Mouse (Mus musculus): ENCODE data around the gene Qsox2. TPM values are rescaled to one million over a fixed set of nuclear protein-coding genes. Genes with fewer than 3 reads are reported as not detected.

Qsox2 gene
- polyA plus RNA-seq, 1 experiment, result 22.0 TPM

DNA sequence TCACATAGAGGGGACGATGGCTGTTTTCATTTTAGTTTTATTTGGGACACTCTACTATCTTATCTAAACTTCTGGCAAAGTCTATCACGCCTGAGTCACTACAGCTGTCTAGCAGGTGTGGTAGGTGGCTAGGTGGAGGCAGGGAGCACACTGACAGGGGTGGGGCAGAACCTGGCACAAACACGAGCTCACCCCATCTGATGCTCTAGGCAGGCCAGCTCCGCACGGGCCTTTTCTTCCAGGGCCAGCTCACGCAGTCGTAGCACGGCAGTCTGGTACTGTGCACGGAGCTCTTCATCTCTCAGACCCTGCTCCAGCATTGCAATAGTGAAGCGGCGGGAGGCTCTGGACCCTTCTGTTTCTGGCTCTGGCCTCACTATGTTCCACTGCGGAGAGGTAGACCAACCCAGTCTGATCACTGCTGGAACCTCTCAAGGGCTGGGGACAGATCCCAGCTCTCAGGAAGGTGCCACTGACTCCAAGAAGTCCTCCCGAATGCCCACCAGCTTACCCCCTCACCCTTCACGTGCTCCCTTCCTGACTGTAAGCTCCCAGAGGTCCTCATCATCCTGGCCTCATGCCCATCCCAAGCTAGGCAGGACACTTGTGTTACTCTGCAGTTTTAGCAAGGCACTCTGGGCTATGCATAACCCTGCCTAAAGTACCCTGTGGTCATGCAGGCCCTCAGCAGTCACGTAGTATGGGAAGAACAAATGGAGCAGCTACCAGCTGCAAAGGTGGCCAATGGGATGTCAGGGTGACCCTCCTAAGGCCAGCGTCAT, 20.2 kb upstream of the Qsox2 start:
- Histone ChIP-seq H3K27ac (ENCODE audit: insufficient read depth, low read length) (no peak overlapping the region), H3K4me3 (ENCODE audit: insufficient read depth, low read length) (no peak overlapping the region), H3K4me1 (ENCODE audit: control insufficient read depth, insufficient read depth, low read length) (no peaks in the 10 kb centered on the region)
- TF ChIP-seq CTCF (IDR thresholded peaks at IDR 0.05; ENCODE audit: extremely low read depth, insufficient read depth, low read length) (no peak), POLR2A (IDR thresholded peaks at IDR 0.05; ENCODE audit: extremely low read depth, insufficient read depth, low read length) (no peak)

DNA sequence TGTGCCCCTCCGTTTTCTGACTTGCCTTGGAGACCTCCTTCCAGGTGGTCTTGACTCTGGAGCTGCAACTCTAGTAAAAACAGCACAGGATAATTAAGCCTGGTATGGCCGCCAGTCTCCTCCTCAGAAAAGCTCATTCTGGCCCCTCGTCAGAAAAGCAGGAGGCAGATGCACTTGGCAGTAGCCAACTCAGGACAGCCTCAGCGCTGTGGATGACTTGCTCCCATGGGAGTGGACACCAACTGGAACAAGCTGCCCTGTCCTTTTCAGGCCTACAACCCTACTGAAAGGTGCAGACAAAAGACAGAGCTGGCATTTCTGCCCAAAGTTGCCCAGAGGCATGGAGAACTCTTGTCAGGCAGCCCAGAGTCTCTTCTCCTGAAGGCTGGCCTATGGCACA, 17.5 kb upstream of the Qsox2 start:
- Histone ChIP-seq H3K27ac (ENCODE audit: insufficient read depth, low read length) (no peak overlapping the region), H3K4me3 (ENCODE audit: insufficient read depth, low read length) (no peak overlapping the region), H3K4me1 (ENCODE audit: control insufficient read depth, insufficient read depth, low read length) (no peaks in the 10 kb centered on the region)
- TF ChIP-seq CTCF (IDR thresholded peaks at IDR 0.05; ENCODE audit: extremely low read depth, insufficient read depth, low read length) (no peak), POLR2A (IDR thresholded peaks at IDR 0.05; ENCODE audit: extremely low read depth, insufficient read depth, low read length) (no peak)

DNA sequence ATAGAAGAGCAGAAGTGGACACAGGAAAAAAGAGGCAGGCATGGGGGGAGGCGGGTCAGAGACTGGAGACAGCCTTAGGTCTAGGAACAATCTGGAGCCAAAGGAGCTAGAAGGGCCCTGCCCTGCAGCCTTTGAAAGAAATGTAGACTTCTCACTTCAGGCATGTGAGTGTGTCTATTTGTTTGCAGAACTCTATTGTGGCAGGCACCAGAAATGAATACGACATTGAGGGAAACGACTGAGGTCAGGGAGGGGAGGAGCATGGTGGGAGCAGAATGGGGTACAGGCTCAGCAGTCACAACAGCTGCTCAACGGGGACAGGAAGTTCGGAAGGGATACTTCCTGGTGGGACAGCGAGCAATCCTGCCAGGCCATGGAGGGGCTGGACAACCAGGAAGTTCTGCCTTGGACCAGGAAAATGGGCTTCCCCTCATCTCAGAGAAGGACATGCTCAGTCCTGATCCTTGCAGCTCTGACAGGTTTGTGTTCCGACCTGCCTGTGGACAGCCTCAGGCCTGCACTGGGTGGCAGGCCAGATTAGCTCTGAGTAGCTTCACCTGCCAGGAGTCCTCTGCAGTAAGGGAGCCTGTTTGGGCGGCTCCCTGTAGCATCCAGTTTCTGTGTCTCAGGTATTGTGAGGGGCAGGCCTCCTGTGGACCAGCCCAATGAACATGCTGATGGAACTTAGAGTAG, 15.3 kb upstream of the Qsox2 start:
- no peaks in the 10 kb centered on the region for H3K4me1 ChIP-seq (ENCODE audit: control insufficient read depth, insufficient read depth, low read length)
- TF ChIP-seq CTCF (IDR thresholded peaks at IDR 0.05; ENCODE audit: extremely low read depth, insufficient read depth, low read length), result no peak
- no peak for TF ChIP-seq POLR2A (IDR thresholded peaks at IDR 0.05; ENCODE audit: extremely low read depth, insufficient read depth, low read length)
- H3K4me3 ChIP-seq (ENCODE audit: insufficient read depth, low read length), result no peak overlapping the region
- no peak overlapping the region for H3K27ac ChIP-seq (ENCODE audit: insufficient read depth, low read length)

DNA sequence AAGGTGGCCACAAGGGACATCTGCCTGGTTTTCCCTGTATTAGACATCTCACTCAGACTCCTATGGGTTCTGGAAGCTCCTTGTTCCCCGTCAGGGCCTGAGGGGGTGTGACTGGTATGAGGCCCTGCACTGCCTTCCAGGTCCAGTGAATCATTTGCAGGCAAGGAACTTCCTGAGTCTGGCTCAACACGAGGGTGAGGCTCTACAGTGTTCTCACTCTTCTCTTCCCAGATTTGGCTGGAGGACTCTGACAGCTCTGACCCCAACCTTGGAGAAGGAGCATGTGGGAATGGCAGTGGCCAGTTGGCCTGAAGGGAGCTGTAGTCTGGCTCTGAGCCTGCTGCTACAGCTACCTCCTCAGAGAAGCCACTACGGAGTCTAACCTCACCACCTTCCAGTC, 10.2 kb upstream of the Qsox2 start:
- Histone ChIP-seq H3K4me3 (ENCODE audit: insufficient read depth, low read length) (no peak overlapping the region), H3K4me1 (ENCODE audit: control insufficient read depth, insufficient read depth, low read length) (no peaks in the 10 kb centered on the region), H3K27ac (ENCODE audit: insufficient read depth, low read length) (no peak overlapping the region)
- TF ChIP-seq POLR2A (IDR thresholded peaks at IDR 0.05; ENCODE audit: extremely low read depth, insufficient read depth, low read length), result no peak
- TF ChIP-seq CTCF (IDR thresholded peaks at IDR 0.05; ENCODE audit: extremely low read depth, insufficient read depth, low read length), result no peak

DNA sequence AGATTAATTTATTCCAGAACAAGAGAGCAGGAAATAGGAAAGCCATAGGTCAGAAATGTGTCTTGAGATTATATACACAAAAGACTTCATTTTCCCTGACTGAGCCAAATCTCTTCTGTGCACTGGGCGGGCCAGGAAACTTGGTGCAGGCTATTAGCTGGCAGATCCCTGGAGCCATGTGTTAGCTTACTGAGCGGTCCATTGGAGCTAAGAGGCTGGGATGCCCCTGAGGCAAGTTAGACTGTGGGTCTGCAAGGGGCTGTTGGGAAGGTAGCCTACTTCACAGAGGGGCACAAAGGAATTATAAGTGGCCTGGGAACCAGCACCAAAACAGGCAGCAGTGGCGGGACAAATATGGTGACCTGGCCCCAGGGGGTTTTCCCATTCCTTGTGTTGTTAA, 3.5 kb upstream of the Qsox2 start:
- H3K4me1 ChIP-seq (ENCODE audit: control insufficient read depth, insufficient read depth, low read length), result no peaks in the 10 kb centered on the region; the same call in 1 of the 2 replicates
- H3K4me3 ChIP-seq (ENCODE audit: insufficient read depth, low read length), result no peak overlapping the region
- no peak overlapping the region for H3K27ac ChIP-seq (ENCODE audit: insufficient read depth, low read length)
- no peak for TF ChIP-seq CTCF (IDR thresholded peaks at IDR 0.05; ENCODE audit: extremely low read depth, insufficient read depth, low read length)
- TF ChIP-seq POLR2A (IDR thresholded peaks at IDR 0.05; ENCODE audit: extremely low read depth, insufficient read depth, low read length), result no peak

DNA sequence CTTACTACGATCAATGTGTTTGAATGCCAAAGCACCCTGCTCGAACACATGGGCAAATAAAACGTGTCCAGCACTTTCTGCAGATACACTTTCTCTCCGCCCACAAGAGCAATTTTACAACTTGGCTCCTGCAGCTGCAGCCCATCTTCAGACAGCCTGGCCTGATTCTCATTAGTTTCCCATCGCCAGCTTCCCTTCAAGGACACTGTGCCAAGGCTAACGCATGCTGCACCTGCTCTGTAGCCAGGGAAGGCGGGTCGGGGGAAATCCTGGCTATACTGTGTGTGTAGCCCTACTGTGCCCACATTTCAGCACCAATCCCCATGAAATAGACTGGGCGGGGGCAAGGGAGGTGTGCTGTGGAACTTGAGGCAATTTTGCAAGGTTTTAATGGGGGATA, 3.0 kb upstream of the Qsox2 start:
- TF ChIP-seq CTCF (IDR thresholded peaks at IDR 0.05; ENCODE audit: extremely low read depth, insufficient read depth, low read length), result no peak
- no peaks in the 10 kb centered on the region; the same call in 1 of the 2 replicates for H3K4me1 ChIP-seq (ENCODE audit: control insufficient read depth, insufficient read depth, low read length)
- H3K27ac ChIP-seq (ENCODE audit: insufficient read depth, low read length), result no peak overlapping the region
- H3K4me3 ChIP-seq (ENCODE audit: insufficient read depth, low read length), result no peak overlapping the region

DNA sequence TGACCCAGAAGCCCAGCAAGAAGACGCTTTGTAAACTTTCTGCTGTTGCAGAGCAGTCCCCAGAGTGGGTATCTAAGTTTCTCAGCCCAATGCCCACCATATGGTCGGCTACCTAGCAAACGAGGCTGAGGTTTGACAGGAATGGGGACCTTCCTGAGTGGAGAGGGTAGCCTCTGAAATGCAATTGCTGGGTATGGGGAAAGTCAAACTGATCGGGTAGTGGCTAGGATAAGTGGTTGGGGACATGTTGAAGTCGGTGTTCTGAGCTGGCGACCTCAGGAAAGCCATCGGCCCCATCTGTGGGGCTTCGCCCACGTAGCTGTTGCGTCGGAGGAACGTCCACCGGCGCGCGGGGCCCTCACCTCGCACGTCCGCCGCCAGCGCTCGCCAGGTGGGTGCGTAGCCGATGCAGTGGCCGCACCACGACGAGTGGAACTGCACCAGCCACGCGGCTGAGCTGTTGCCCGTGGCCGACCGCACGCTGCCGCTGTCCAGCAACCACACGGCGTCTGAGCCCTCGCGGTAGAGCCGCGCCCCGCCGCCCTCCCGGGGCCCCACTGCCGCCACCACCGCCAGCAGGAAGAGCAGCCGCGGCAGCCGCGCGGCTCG, 540 bp downstream of the Qsox2 start:
- H3K4me1 ChIP-seq (ENCODE audit: control insufficient read depth, insufficient read depth, low read length), result peaks cover 7% of the 10 kb centered on the region
- H3K27ac ChIP-seq (ENCODE audit: insufficient read depth, low read length), result no peak overlapping the region
- peak overlapping the region; percentile 49 for H3K4me3 ChIP-seq (ENCODE audit: insufficient read depth, low read length)
- TF ChIP-seq CTCF (IDR thresholded peaks at IDR 0.05; ENCODE audit: extremely low read depth, insufficient read depth, low read length) (no peak), POLR2A (IDR thresholded peaks at IDR 0.05; ENCODE audit: extremely low read depth, insufficient read depth, low read length) (no peak)

DNA sequence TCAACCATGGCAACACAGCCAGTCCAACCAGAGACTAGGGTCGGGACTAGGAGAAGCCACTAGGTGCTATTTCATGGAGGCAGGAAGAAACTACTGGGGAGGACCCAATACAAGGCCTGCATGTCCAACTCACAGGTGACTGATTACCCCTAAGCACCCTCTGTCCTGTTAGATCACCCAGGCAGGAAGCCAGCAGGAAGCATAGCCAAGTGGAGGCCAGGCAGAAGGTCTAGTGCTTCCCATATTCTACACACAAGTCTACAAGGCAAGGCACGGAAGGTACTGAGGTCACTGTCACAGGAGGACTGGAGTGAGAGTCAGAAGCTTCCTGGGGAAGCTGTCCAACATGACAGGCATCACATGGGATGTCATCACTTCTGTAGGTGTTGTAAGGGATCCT, 2.6 kb downstream of the Qsox2 start:
- no peak overlapping the region for H3K27ac ChIP-seq (ENCODE audit: insufficient read depth, low read length)
- H3K4me1 ChIP-seq (ENCODE audit: control insufficient read depth, insufficient read depth, low read length), result peaks cover 11% of the 10 kb centered on the region
- no peak overlapping the region for H3K4me3 ChIP-seq (ENCODE audit: insufficient read depth, low read length)
- TF ChIP-seq CTCF (IDR thresholded peaks at IDR 0.05; ENCODE audit: extremely low read depth, insufficient read depth, low read length) (no peak), POLR2A (IDR thresholded peaks at IDR 0.05; ENCODE audit: extremely low read depth, insufficient read depth, low read length) (no peak)

DNA sequence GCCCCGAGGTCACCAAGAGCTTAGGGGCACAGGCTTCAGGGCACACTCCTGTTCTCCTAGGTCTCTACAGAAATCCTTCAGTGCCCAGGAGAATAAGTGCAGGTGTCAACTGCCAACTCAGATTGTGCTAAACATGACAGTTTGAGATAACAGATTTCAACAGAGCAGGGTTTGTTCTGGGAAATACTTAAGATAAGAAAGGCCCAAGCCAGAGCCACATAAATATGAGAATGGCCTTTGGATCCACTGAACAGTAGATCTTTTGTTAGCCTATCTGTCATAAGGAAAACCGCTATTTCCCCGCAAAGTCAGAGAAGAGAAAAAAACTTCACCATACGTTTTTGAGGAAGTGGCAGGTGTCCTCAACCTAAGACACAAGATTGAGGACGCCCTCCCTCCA, 3.1 kb downstream of the Qsox2 start:
- peaks cover 11% of the 10 kb centered on the region for H3K4me1 ChIP-seq (ENCODE audit: control insufficient read depth, insufficient read depth, low read length)
- TF ChIP-seq POLR2A (IDR thresholded peaks at IDR 0.05; ENCODE audit: extremely low read depth, insufficient read depth, low read length) (no peak), CTCF (IDR thresholded peaks at IDR 0.05; ENCODE audit: extremely low read depth, insufficient read depth, low read length) (no peak)
- no peak overlapping the region for H3K27ac ChIP-seq (ENCODE audit: insufficient read depth, low read length)
- no peak overlapping the region for H3K4me3 ChIP-seq (ENCODE audit: insufficient read depth, low read length)

DNA sequence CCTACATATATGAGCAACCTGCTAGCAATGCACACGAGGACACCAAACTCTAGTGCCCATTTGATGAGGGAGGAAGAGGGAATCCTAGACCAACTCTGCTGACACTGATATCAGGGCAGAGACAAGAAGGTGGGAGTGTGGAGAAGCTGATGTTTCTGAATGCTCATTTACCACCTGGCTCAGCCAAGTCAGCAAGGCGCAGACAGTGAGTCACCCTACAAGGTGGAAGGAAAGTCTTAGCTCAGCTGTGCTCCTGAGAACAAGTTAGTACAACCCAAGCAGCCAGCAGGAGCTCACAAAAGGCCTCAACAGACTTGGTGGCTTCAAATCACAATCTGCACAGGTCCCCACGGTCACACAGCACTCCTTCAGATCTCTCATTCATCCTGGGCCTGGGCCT, 6.0 kb downstream of the Qsox2 start:
- Histone ChIP-seq H3K27ac (ENCODE audit: insufficient read depth, low read length) (no peak overlapping the region), H3K4me3 (ENCODE audit: insufficient read depth, low read length) (no peak overlapping the region), H3K4me1 (ENCODE audit: control insufficient read depth, insufficient read depth, low read length) (peaks cover 11% of the 10 kb centered on the region)
- TF ChIP-seq POLR2A (IDR thresholded peaks at IDR 0.05; ENCODE audit: extremely low read depth, insufficient read depth, low read length) (no peak), CTCF (IDR thresholded peaks at IDR 0.05; ENCODE audit: extremely low read depth, insufficient read depth, low read length) (no peak)

Measured in cortical plate, adult 2 months (tissue).